Mouse (Mus musculus): ENCODE measurements around the gene Smchd1.
"Not testable (repeated sequence)": the region's sequence is repeated elsewhere in the genome, so short reads cannot be mapped to it uniquely, and the experiment has no call there.

Smchd1 gene

GRCm38 (mm10) chr17:71444718-71445117 is 30.4 kb downstream of the Smchd1 start:
- peak; percentile 13 for DNase-seq (ENCODE audit: low read depth, low spot score)

GRCm38 (mm10) chr17:71444126-71444525 is 31.0 kb downstream of the Smchd1 start:
- no peak for DNase-seq (ENCODE audit: low read depth, low spot score)

- no peak for DNase-seq (ENCODE audit: low read depth, low spot score)
Observed at GRCm38 (mm10) chr17:71443273-71443672, 31.9 kb downstream of the Smchd1 start.

- DNase-seq (ENCODE audit: low read depth, low spot score), result not testable (repeated sequence)
Observed at GRCm38 (mm10) chr17:71422502-71422901, 52.6 kb downstream of the Smchd1 start.

- not testable (repeated sequence) for DNase-seq (ENCODE audit: low read depth, low spot score)
Observed at GRCm38 (mm10) chr17:71419448-71419847, 55.7 kb downstream of the Smchd1 start.

- DNase-seq (ENCODE audit: low read depth, low spot score), result no peak
Observed at GRCm38 (mm10) chr17:71417008-71417407, 58.1 kb downstream of the Smchd1 start.

- DNase-seq (ENCODE audit: low read depth, low spot score), result no peak
Observed at GRCm38 (mm10) chr17:71387401-71387800, 87.7 kb downstream of the Smchd1 start.

- no peak for DNase-seq (ENCODE audit: low read depth, low spot score)
Observed at GRCm38 (mm10) chr17:71380346-71380745, 94.8 kb downstream of the Smchd1 start.

- DNase-seq (ENCODE audit: low read depth, low spot score), result no peak
Observed at GRCm38 (mm10) chr17:71377901-71378300, 97.2 kb downstream of the Smchd1 start.

GRCm38 (mm10) chr17:71355526-71355925 is 119.6 kb downstream of the Smchd1 start:
- DNase-seq (ENCODE audit: low read depth, low spot score), result no peak

- no peak for DNase-seq (ENCODE audit: low read depth, low spot score)
Observed at GRCm38 (mm10) chr17:71354205-71354604, 120.9 kb downstream of the Smchd1 start.

- no peak for DNase-seq (ENCODE audit: low read depth, low spot score)
Observed at GRCm38 (mm10) chr17:71348188-71348587, 127.0 kb downstream of the Smchd1 start.

- DNase-seq (ENCODE audit: low read depth, low spot score), result no peak
Observed at GRCm38 (mm10) chr17:71342006-71342405, 133.1 kb downstream of the Smchd1 start.

GRCm38 (mm10) chr17:71338627-71339026 is 136.5 kb downstream of the Smchd1 start:
- no peak for DNase-seq (ENCODE audit: low read depth, low spot score)

GRCm38 (mm10) chr17:71337546-71337945 is 137.6 kb downstream of the Smchd1 start:
- no peak for DNase-seq (ENCODE audit: low read depth, low spot score)

- DNase-seq (ENCODE audit: low read depth, low spot score), result no peak
Observed at GRCm38 (mm10) chr17:71336421-71336820, 138.7 kb downstream of the Smchd1 start.

- no peak for DNase-seq (ENCODE audit: low read depth, low spot score)
Observed at GRCm38 (mm10) chr17:71332298-71332697, 142.8 kb downstream of the Smchd1 start.

GRCm38 (mm10) chr17:71320731-71321130 is 154.4 kb downstream of the Smchd1 start:
- DNase-seq (ENCODE audit: low read depth, low spot score), result not testable (repeated sequence)

- DNase-seq (ENCODE audit: low read depth, low spot score), result no peak
Observed at GRCm38 (mm10) chr17:71319361-71319760, 155.8 kb downstream of the Smchd1 start.

- DNase-seq (ENCODE audit: low read depth, low spot score), result no peak
Observed at GRCm38 (mm10) chr17:71317571-71317970, 157.6 kb downstream of the Smchd1 start.

- no peak for DNase-seq (ENCODE audit: low read depth, low spot score)
Observed at GRCm38 (mm10) chr17:71314315-71314714, 160.8 kb downstream of the Smchd1 start.

GRCm38 (mm10) chr17:71311340-71312171 is 163.6 kb downstream of the Smchd1 start, which contains the start of gene Emilin2:
Emilin2 (minus strand) TSS chr17:71311978.
- no peak for DNase-seq (ENCODE audit: low read depth, low spot score)

Data from telencephalon, adult 2 months (tissue).